Mouse (Mus musculus): ENCODE measurements at regions not wholly inside any gene's neighbourhood (a gene's known extent, or its start where the extent isn't known, plus 50 kb on each side); places are given as distances from the start of the nearest gene placed in this dataset.

DNA sequence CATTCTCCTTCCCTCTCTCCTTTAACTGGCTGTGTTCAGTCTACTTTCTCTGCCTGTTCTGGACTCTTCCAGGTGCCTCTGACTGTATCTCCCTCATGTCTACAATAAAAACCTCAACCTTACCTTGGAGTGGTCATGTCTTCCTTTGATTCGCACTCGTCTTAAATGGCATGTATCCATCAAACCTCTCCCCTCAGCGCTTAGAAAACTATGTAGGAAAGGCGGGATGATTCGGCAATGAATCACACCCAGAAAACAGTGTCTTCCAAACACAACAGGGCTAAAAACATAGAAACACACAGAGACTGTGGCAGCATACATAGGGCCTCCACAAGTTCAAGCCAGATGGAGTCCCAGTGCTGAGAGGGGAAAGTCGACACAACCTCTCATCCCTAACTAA lies 66.4 kb upstream of the Nap1l2 start:
- TF ChIP-seq POLR2A (IDR thresholded peaks at IDR 0.05; ENCODE audit: extremely low read depth, insufficient read depth, low read length) (no peak), CTCF (IDR thresholded peaks at IDR 0.05; ENCODE audit: low read depth, low read length) (no peak)
